Mouse (Mus musculus) ES-E14 (cell line): ENCODE data around the gene Lhfp.

ENCODE experiments used
- CHD2 ChIP-seq: IDR thresholded peaks from 2 replicates; pipeline ENCODE4 v1.6.1; 2014; ENCODE audit warnings: mild to moderate bottlenecking, low read depth, low read length, inconsistent platforms
- HCFC1 ChIP-seq: IDR thresholded peaks from 2 replicates; pipeline ENCODE4 v1.6.1; 2012; ENCODE audit warnings: low read length, inconsistent platforms, borderline replicate concordance; ENCODE audit not compliant: insufficient read depth
- MAFK ChIP-seq: IDR thresholded peaks from 2 replicates; pipeline ENCODE4 v1.6.1; 2014; ENCODE audit warnings: mild to moderate bottlenecking, low read depth, low read length, inconsistent platforms; ENCODE audit not compliant: insufficient read depth
- ZC3H11A ChIP-seq: IDR thresholded peaks from 2 replicates; pipeline ENCODE4 v1.6.1; 2012; ENCODE audit warnings: low read depth, mild to moderate bottlenecking, inconsistent platforms, low read length, borderline replicate concordance
- ZNF384 ChIP-seq: IDR thresholded peaks from 2 replicates; pipeline ENCODE4 v1.6.1; 2012; ENCODE audit warnings: low read depth, low read length, inconsistent platforms

DNA sequence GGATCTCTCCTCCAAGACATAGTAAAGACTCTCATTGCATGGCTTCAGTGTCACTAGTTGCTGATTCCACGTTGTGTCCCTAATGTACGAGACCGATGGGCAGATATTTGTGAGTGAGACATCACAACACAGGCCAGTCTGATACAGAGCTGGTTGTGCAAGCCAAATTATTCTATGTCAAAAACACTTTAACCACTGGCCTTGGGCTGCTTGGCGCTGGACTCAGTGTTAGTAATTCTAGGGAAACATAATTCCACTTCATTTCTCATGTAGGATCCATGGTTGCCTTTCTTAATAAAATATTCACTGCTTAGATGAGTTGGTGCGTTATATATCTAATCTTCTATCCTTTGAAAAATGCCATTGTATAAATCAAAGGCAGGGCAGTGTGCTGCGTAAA is 138.6 kb downstream of the Lhfp start:
- TF ChIP-seq HCFC1 (no peak), CHD2 (no peak), MAFK (no peak), ZNF384 (no peak), ZC3H11A (no peak)
